Mouse (Mus musculus) ES-CJ7 (cell line): ENCODE measurements around the gene Msantd1.
A peak's percentile ranks its signal among the peaks of the same experiment; 100 is the strongest.

Experiments
- DNase-seq: peaks from one replicate; pipeline ENCODE4 v3.0.0; 2011; ENCODE audit warnings: low read depth, low spot score

Gene Msantd1

GRCm38 (mm10) chr5:34924519-34924918 lies 16.7 kb downstream of the Msantd1 start:
- no peak for DNase-seq

- no peak for DNase-seq
Observed at GRCm38 (mm10) chr5:34927648-34928047, 19.8 kb downstream of the Msantd1 start.

- DNase-seq: no peak
Observed at GRCm38 (mm10) chr5:34930151-34930975, 22.6 kb downstream of the Msantd1 start.

- DNase-seq: no peak
Observed at GRCm38 (mm10) chr5:34931091-34931490, 23.3 kb downstream of the Msantd1 start.

- DNase-seq: no peak
Observed at GRCm38 (mm10) chr5:34931516-34932457, 24.0 kb downstream of the Msantd1 start.

GRCm38 (mm10) chr5:34932458-34932806 lies 24.6 kb downstream of the Msantd1 start:
- no peak for DNase-seq

- peak; percentile 53 for DNase-seq
Observed at GRCm38 (mm10) chr5:34933461-34933860, 25.6 kb downstream of the Msantd1 start.

GRCm38 (mm10) chr5:34941710-34942470 lies 34.1 kb downstream of the Msantd1 start:
- DNase-seq: no peak

GRCm38 (mm10) chr5:34943428-34943827 lies 35.6 kb downstream of the Msantd1 start:
- no peak for DNase-seq

- peak; percentile 75 for DNase-seq
Observed at GRCm38 (mm10) chr5:34948861-34949760, 41.3 kb downstream of the Msantd1 start, which contains the start of gene Rgs12. Rgs12 (plus strand) TSS chr5:34949445.

GRCm38 (mm10) chr5:34949769-34950211 lies 42.0 kb downstream of the Msantd1 start:
- DNase-seq: peak; percentile 12

GRCm38 (mm10) chr5:34950486-34951160 lies 42.8 kb downstream of the Msantd1 start:
- DNase-seq: no peak

GRCm38 (mm10) chr5:34951161-34951834 lies 43.5 kb downstream of the Msantd1 start:
- DNase-seq: no peak

- DNase-seq: no peak
Observed at GRCm38 (mm10) chr5:34954508-34954907, 46.7 kb downstream of the Msantd1 start.

- DNase-seq: no peak
Observed at GRCm38 (mm10) chr5:34955630-34956029, 47.8 kb downstream of the Msantd1 start.

GRCm38 (mm10) chr5:34956151-34956550 lies 48.3 kb downstream of the Msantd1 start:
- no peak for DNase-seq

- no peak for DNase-seq
Observed at GRCm38 (mm10) chr5:34957015-34957414, 49.2 kb downstream of the Msantd1 start.

GRCm38 (mm10) chr5:34960021-34960420 lies 52.2 kb downstream of the Msantd1 start:
- no peak for DNase-seq

- no peak for DNase-seq
Observed at GRCm38 (mm10) chr5:34965531-34965930, 57.7 kb downstream of the Msantd1 start.
